Mouse (Mus musculus): ENCODE measurements around the gene Olfr221. TPM values are rescaled to one million over a fixed set of nuclear protein-coding genes. Genes with fewer than 3 reads are reported as not detected.
A peak's percentile ranks its signal among the peaks of the same experiment; 100 is the strongest.

The Olfr221 gene
- total RNA-seq, 2 experiments from 2014 or later, result not detected

- peak; percentile 59 for ATAC-seq (replicated peaks; ENCODE audit: poor library complexity)
Observed at GRCm38 (mm10) chr14:52019590-52020340, 22.5 kb downstream of the Olfr221 start.

- ATAC-seq (replicated peaks; ENCODE audit: poor library complexity), result peak; percentile 26
Observed at GRCm38 (mm10) chr14:52019051-52019589, 23.1 kb downstream of the Olfr221 start.

GRCm38 (mm10) chr14:52018248-52019050 is 23.8 kb downstream of the Olfr221 start:
- no peak for ATAC-seq (replicated peaks; ENCODE audit: poor library complexity)

- no peak for ATAC-seq (replicated peaks; ENCODE audit: poor library complexity)
Observed at GRCm38 (mm10) chr14:52017662-52018061, 24.6 kb downstream of the Olfr221 start.

- no peak for ATAC-seq (replicated peaks; ENCODE audit: poor library complexity)
Observed at GRCm38 (mm10) chr14:52016625-52017405, 25.4 kb downstream of the Olfr221 start.

- ATAC-seq (replicated peaks; ENCODE audit: poor library complexity), result no peak
Observed at GRCm38 (mm10) chr14:52015445-52016100, 26.7 kb downstream of the Olfr221 start, which contains the start of gene Tmem253. Gene Tmem253 (plus strand): TSS chr14:52015658.

GRCm38 (mm10) chr14:52014761-52015311 is 27.4 kb downstream of the Olfr221 start:
- peak; percentile 33 for ATAC-seq (replicated peaks; ENCODE audit: poor library complexity)

GRCm38 (mm10) chr14:52014271-52014760 is 27.9 kb downstream of the Olfr221 start:
- ATAC-seq (replicated peaks; ENCODE audit: poor library complexity), result no peak

- no peak; the same call in 1 of the 2 replicates for ATAC-seq (replicated peaks; ENCODE audit: poor library complexity)
Observed at GRCm38 (mm10) chr14:52013771-52014219, 28.5 kb downstream of the Olfr221 start.

GRCm38 (mm10) chr14:52013021-52013610 is 29.1 kb downstream of the Olfr221 start:
- ATAC-seq (replicated peaks; ENCODE audit: poor library complexity), result no peak

- ATAC-seq (replicated peaks; ENCODE audit: poor library complexity), result no peak
Observed at GRCm38 (mm10) chr14:52012553-52012952, 29.7 kb downstream of the Olfr221 start.

- ATAC-seq (replicated peaks; ENCODE audit: poor library complexity), result no peak
Observed at GRCm38 (mm10) chr14:52012085-52012484, 30.2 kb downstream of the Olfr221 start.

- no peak for ATAC-seq (replicated peaks; ENCODE audit: poor library complexity)
Observed at GRCm38 (mm10) chr14:52011683-52012082, 30.6 kb downstream of the Olfr221 start.

GRCm38 (mm10) chr14:52010446-52011111 is 31.7 kb downstream of the Olfr221 start:
- no peak for ATAC-seq (replicated peaks; ENCODE audit: poor library complexity)

GRCm38 (mm10) chr14:52009841-52010240 is 32.4 kb downstream of the Olfr221 start:
- no peak for ATAC-seq (replicated peaks; ENCODE audit: poor library complexity)

- ATAC-seq (replicated peaks; ENCODE audit: poor library complexity), result no peak
Observed at GRCm38 (mm10) chr14:52009361-52009760, 32.9 kb downstream of the Olfr221 start.

- peak; percentile 93 for ATAC-seq (replicated peaks; ENCODE audit: poor library complexity)
Observed at GRCm38 (mm10) chr14:52008321-52009203, 33.7 kb downstream of the Olfr221 start.

- ATAC-seq (replicated peaks; ENCODE audit: poor library complexity), result no peak
Observed at GRCm38 (mm10) chr14:52006771-52007170, 35.5 kb downstream of the Olfr221 start.

Data from megakaryocyte progenitor cell, adult 5-6 weeks (primary cell).